Mouse (Mus musculus) ES-Bruce4 (cell line): ENCODE measurements around the gene Edc3.

ENCODE experiments used
- CTCF ChIP-seq: IDR thresholded peaks from one replicate; pipeline ENCODE4 v1.8.1; 2011; ENCODE audit warnings: low read depth, low read length
- EP300 ChIP-seq: IDR thresholded peaks from 2 replicates; pipeline ENCODE4 v1.6.1; 2011; ENCODE audit warnings: low read depth, low read length; ENCODE audit not compliant: insufficient read depth

GRCm38 (mm10) chr9:57720736-57721135 is 12.4 kb downstream of the Edc3 start:
- TF ChIP-seq CTCF (no peak), EP300 (no peak)
